ENCODE assay signal across 19 mouse cellular contexts in the genomic region with DNA sequence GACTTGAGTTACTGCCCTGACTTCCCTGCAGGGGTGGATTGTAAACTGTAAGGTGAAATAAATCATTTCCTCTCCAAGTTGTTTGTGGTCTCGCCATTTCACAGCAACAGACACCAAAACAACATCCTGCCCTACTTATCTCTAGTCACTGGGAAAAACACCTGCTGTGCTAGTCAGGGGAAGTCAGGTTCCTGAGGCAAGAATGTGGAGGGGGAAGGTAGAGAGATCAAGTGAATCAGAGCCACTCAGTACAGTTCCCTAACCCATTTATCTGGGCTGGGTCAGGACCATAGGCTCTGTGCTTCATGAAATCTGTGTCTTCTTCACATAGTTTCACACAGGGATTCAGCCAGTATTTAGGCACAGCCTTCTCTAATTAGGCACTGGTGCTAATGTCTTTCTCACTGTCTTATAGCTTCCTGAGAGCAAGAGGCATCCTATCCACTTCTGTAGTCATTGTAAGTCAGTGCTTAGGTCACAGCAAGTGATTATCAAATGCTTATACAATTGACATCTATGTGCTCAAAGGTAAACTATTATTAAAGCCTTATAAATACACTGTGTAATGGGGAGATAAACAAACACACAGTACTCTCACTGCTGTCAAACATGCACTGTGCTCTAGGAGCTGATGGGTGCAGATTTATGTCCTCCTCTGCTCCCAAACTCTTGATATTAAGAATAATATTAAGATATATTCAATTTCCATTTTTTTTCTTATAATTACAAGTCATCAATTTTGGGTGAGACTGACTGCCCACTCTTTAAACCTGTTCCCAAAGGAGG.
A peak's percentile ranks its signal among the peaks of the same experiment; 100 is the strongest.
DNase-seq lines count a peak whose midpoint lies in the region; ATAC-seq and TF ChIP-seq lines count a peak whose summit lies in the region.
"Had no signal": no experiment of that assay in that cellular context is flagged by ENCODE, and none has a peak within 500 bp of the region (broad histone marks: within the 10 kb centered on the region; RNA-seq: fewer than 3 reads in every experiment).

No protein-coding gene starts in this region.

- DNase-seq in Muller cell, postnatal 12 days (ENCODE audit: inconsistent ontology term) = peak; percentile 26
- DNase-seq in thymus, postnatal 0 days (ENCODE audit: low spot score) = peak; percentile 71
- DNase-seq in liver, postnatal 0 days = no peak
- DNase-seq: adrenal gland, adult 8-10 months; cerebellum, adult 11-12 months; cerebellum, postnatal 25 days; heart, adult 11 months; kidney, adult 2 months; kidney, postnatal 25 days; lung, postnatal 14 days; right cerebral cortex, postnatal 4 days had no signal

- TF ChIP-seq POLR2A in embryonic fibroblast, embryonic 13.5 days (IDR thresholded peaks at IDR 0.05; ENCODE audit: low read depth, low read length) = no peak

- no peak overlapping the region for H3K27ac ChIP-seq in hindbrain, embryonic 13.5 days
- no peak overlapping the region for H3K27ac ChIP-seq in hindbrain, embryonic 16.5 days (ENCODE audit: low read depth, low read length)
- H3K27ac ChIP-seq in embryonic fibroblast, embryonic 13.5 days (ENCODE audit: insufficient read depth, low read length) = peak overlapping the region; percentile 75
- no peak overlapping the region for H3K27ac ChIP-seq in liver, postnatal 0 days (ENCODE audit: low read depth)
- H3K27ac ChIP-seq: heart, embryonic 15.5 days; liver, embryonic 15.5 days had no signal

- TF ChIP-seq CTCF in embryonic fibroblast, embryonic 13.5 days (IDR thresholded peaks at IDR 0.05; ENCODE audit: borderline replicate concordance, insufficient read depth, low read length) = no peak
- TF ChIP-seq CTCF in liver, postnatal 0 days (IDR thresholded peaks at IDR 0.05; ENCODE audit: low read depth) = no peak

- no peak for TF ChIP-seq EP300 in liver, postnatal 0 days (IDR thresholded peaks at IDR 0.05; ENCODE audit: low read depth)

- H3K4me3 ChIP-seq in hindbrain, embryonic 13.5 days = no peak overlapping the region
- no peak overlapping the region for H3K4me3 ChIP-seq in hindbrain, embryonic 16.5 days (ENCODE audit: low read length)
- H3K4me3 ChIP-seq in embryonic fibroblast, embryonic 13.5 days (ENCODE audit: insufficient read depth, low read length) = no peak overlapping the region
- H3K4me3 ChIP-seq in liver, postnatal 0 days (ENCODE audit: low read depth, low read length) = no peak overlapping the region
- H3K4me3 ChIP-seq: heart, embryonic 15.5 days; liver, embryonic 15.5 days; megakaryocyte, embryonic 14.5 days had no signal

- peaks cover 11% of the 10 kb centered on the region for H3K4me1 ChIP-seq in hindbrain, embryonic 13.5 days (replicated peaks)
- H3K4me1 ChIP-seq in hindbrain, embryonic 16.5 days (ENCODE audit: control insufficient read depth, insufficient read depth, low read depth, low read length) = no peaks in the 10 kb centered on the region
- peaks cover 2% of the 10 kb centered on the region; the same call in 1 of the 2 replicates for H3K4me1 ChIP-seq in embryonic fibroblast, embryonic 13.5 days (ENCODE audit: control insufficient read depth, insufficient read depth, low read length)
- no peaks in the 10 kb centered on the region for H3K4me1 ChIP-seq in liver, postnatal 0 days (ENCODE audit: insufficient read depth)
- H3K4me1 ChIP-seq: liver, embryonic 15.5 days; megakaryocyte, embryonic 14.5 days had no signal

- H3K9me3 ChIP-seq in hindbrain, embryonic 13.5 days = no peaks in the 10 kb centered on the region
- no peaks in the 10 kb centered on the region for H3K9me3 ChIP-seq in hindbrain, embryonic 16.5 days (ENCODE audit: control insufficient read depth, low read length)
- H3K9me3 ChIP-seq in liver, postnatal 0 days (ENCODE audit: low read length) = no peaks in the 10 kb centered on the region
- H3K9me3 ChIP-seq: G1E; liver, embryonic 15.5 days; megakaryocyte, embryonic 14.5 days had no signal

- H3K4me2 ChIP-seq in hindbrain, embryonic 13.5 days = no peak overlapping the region
- H3K4me2 ChIP-seq in hindbrain, embryonic 16.5 days (ENCODE audit: low read length) = no peak overlapping the region
- no peak overlapping the region for H3K4me2 ChIP-seq in liver, postnatal 0 days (ENCODE audit: low read depth, low read length)
- H3K4me2 ChIP-seq: heart, embryonic 15.5 days; liver, embryonic 15.5 days had no signal

- no peaks in the 10 kb centered on the region for H3K36me3 ChIP-seq in hindbrain, embryonic 13.5 days
- H3K36me3 ChIP-seq in hindbrain, embryonic 16.5 days (ENCODE audit: control insufficient read depth, insufficient read depth, low read length) = no peaks in the 10 kb centered on the region
- no peaks in the 10 kb centered on the region for H3K36me3 ChIP-seq in liver, postnatal 0 days (replicated peaks; ENCODE audit: insufficient read depth, low read length)
- H3K36me3 ChIP-seq: G1E; heart, embryonic 15.5 days; liver, embryonic 15.5 days had no signal

- ATAC-seq in hindbrain, embryonic 13.5 days (ENCODE audit: low FRiP score) = peak; percentile 52
- no peak for ATAC-seq in hindbrain, embryonic 16.5 days
- no peak for ATAC-seq in liver, postnatal 0 days
- no peak for ATAC-seq in megakaryocyte-erythroid progenitor cell, adult 5-6 weeks (replicated peaks; ENCODE audit: low FRiP score, low TSS enrichment, poor library complexity, severe bottlenecking)

- WGBS in hindbrain, embryonic 13.5 days = 59% methylated on average over 1 of the region's 1 CpGs
- 44% methylated on average over 1 of the region's 1 CpGs for WGBS in hindbrain, embryonic 16.5 days
- 27% methylated on average over 1 of the region's 1 CpGs for WGBS in liver, postnatal 0 days (ENCODE audit: insufficient replicate concordance)

- H3K9ac ChIP-seq in hindbrain, embryonic 13.5 days = no peak overlapping the region
- no peak overlapping the region for H3K9ac ChIP-seq in hindbrain, embryonic 16.5 days (ENCODE audit: low read depth, low read length)
- H3K9ac ChIP-seq in liver, postnatal 0 days (replicated peaks) = no peak overlapping the region
- H3K9ac ChIP-seq: heart, embryonic 15.5 days; liver, embryonic 15.5 days had no signal

- H3K27me3 ChIP-seq in hindbrain, embryonic 13.5 days = no peaks in the 10 kb centered on the region
- H3K27me3 ChIP-seq in hindbrain, embryonic 16.5 days (replicated peaks; ENCODE audit: control insufficient read depth, insufficient read depth, low read length) = no peaks in the 10 kb centered on the region
- no peaks in the 10 kb centered on the region for H3K27me3 ChIP-seq in liver, postnatal 0 days (ENCODE audit: insufficient read depth, low read length)
- H3K27me3 ChIP-seq: liver, embryonic 15.5 days; megakaryocyte, embryonic 14.5 days had no signal
